Mouse (Mus musculus): ENCODE results near the gene AA986860. TPM values are rescaled to one million over a fixed set of nuclear protein-coding genes. Genes with fewer than 3 reads are reported as not detected.

AA986860 gene
- total RNA-seq (2021) = 1 to 10 TPM; 1.5 TPM
- long read RNA-seq, experiment 1 = 0 reads
- long read RNA-seq, experiment 2 = 0 reads

DNA sequence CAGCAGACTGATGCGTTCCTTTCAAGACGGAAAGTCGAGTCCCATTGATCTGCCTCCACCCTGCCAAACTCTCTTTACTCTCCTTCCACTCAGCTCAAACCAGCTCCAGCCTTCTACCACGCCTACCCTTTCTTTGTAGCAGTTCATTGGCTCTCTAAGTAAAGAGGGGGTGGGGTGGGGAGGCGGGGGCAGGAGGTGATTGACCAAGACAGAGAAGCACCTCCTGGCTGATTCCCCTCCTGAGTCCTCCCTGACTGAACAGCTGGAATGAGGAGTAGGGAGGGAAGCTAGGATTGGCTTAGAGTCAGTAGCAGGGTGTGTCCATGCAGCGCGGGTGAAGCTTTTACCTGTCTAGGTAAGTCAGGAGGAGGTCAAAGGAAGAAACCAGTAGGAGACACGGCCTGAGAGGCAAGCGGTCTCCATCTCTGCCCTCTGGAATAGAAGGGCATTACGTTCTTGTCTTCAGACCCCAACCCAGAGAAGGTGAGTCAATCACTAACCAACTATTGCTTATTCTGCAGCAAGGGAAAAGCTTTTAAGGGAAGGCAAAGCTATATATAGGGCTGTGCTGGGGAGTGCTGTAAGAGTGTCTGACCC lies at the start of gene AA986860:
TSS of gene AA986860 (plus strand) at position 236 of the 597 bp plus-strand sequence.
- DNase-seq (ENCODE audit: low spot score in 2 of 2) = no peak

DNA sequence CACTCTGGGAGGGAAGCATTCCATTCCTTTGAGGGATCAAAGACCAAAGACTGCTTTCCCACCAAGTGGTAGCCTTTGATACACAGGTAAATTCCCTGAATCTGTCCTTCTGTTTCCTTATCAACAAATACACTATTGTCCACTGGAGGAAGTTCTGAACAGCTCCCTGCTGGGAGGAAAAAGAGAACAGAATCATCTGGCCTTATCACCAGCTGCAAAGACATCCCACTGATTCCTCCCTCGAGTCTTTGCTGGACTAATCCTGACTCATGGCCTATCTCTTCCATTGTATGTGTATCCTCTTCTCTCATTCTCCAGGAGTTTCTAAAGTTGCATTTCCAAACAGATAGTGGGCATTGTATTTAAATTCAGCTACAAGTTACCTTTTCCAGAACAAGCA lies 47.9 kb upstream of the AA986860 start:
- DNase-seq (ENCODE audit: low spot score in 2 of 2) = no peak

DNA sequence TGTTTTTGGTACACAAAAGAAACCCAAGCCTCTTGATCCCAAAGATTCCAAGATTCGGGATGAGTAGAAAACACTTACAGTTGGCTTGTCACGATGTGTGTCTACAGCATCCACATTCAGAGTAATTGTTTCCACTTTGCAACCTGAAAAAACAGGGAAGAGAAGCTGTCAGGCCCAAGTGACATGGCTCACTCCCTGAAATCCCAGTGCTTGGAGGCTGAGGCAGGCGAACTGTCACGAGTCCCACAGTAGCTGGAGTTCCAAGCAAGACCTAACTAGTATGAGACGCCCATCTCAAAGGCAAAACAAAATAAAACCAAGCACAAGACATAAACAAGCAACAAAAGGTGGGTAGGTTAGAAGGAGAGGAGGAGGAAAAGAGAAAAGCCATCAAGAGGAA lies 33.2 kb upstream of the AA986860 start:
- no peak for DNase-seq (ENCODE audit: low spot score in 2 of 2)

DNA sequence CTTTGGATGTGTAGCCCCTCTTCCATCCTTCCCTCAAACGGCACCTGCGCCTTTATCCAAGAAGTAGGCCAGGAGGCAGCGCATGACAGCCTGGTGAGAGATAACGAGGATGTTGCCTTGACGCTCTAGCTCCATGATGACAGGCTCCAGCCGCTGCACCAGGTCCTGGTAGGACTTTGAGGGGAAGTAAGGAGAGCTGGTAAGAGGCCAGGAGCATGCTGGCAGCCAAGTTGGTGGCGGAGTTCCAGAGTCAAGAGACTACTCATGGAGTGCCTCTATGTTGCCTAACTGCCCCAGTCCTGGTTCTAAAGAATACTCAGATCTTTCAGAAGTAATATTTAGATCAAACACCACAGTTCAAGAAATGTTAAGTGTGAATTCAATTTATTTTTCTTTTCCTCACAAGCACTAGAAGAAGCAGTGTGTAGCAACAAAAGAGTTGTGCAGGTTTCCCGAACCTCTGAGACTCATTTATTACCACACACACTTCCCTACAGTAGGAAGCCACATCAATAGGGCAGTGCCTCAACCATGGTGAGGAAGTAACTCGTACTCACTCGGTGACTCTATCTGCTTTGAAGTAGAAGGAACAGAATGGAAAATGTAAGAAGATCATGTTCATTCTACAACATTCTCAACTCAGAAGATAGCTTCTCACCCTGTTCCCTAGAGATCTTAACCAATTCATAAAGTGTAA lies 31.7 kb upstream of the AA986860 start:
- peak; percentile 15 to 17 for DNase-seq (ENCODE audit: low spot score in 2 of 2)

DNA sequence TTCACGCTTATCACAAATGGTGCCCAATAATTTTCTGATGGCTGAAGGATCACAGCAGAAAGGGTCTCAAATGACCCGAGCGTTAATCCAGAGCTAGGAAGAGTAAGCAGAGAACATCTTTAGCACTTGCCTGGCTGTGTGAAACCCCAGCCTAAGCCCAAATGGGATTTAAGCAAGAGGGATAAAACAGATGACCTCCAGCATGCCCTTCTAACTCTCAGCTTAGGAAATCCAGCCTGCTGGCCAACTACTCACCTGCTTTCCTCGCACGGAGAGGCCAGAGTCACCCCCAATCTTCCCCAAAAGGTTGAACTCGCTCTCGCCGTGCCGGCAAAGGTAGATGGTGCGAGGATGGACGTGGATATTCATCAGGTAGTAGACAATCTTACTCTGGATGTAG lies 29.8 kb upstream of the AA986860 start:
- DNase-seq (ENCODE audit: low spot score in 2 of 2) = no peak

DNA sequence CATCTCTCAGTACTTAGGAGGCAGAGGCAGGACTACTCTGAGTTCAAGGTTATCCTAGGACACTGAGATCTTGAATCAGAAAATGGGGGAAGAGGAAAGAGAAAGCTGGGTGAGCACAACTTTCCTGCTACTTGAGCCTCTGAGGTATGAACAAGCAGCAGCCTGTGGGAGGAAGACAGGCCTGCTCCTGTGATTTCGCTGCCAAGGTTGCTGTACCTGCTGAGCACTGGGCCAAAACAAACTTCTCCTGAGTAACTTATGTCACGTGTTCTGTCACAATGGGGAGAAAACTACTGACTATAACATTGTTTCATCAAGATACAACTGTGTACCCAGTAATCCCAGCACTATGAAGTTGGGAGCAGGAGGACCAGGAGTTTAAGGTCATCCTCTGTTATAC lies 28.2 kb upstream of the AA986860 start:
- no peak for DNase-seq (ENCODE audit: low spot score in 2 of 2)

DNA sequence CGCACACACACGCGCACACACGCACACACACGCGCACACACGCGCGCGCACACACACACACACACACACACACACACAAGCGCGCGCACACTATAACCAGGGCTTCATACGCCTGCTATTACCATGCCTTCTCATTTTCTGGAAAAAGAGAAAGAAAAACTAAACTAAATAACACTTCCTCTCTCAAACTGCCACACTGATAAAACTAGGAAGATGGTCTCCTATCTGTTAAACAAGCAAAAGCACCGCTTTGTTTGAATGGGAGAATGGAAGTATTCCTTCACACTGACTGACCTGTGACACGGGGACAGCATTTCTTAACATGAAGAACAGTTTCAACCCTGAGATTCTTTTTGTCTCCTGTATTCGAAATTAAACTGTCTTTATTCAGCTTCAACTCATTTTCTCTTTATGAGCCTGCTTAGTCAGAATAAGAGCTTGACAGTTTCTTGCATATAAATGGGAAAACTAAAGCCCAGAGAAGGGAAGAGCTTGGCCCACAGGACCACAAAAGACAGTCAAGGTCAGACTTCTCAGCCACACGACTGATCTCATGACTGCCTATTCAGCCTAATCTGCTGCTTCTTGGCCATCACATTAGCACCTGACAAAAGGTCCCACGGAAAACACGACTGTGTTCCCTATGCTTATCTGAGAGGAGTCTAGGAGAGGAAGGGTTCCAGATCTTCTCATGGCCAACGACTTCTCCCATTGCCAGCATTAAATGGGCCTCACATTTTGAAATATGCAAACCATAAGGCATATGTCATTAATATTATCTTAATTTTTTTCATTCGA lies 21.3 kb upstream of the AA986860 start:
- DNase-seq (ENCODE audit: low spot score in 2 of 2) = no peak

DNA sequence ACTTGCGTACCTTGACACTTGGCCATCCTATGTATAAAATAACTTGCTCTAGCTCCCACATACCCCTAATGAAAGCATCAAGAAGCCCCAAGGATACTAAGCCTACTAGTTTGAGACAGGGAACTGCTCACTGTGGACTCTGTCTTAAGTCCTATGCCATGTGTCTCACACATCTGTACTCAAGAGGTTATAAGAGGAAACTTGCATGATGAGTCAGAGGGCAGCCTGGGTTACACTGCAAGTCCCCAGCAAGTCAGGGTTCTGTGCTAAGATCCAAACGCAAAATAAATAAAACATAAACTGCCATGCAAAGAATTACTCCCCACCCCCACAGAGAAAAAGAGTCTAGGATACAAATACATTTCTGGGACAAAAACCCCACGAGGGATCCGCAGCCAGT lies 17.7 kb upstream of the AA986860 start:
- DNase-seq (ENCODE audit: low spot score in 2 of 2) = no peak

DNA sequence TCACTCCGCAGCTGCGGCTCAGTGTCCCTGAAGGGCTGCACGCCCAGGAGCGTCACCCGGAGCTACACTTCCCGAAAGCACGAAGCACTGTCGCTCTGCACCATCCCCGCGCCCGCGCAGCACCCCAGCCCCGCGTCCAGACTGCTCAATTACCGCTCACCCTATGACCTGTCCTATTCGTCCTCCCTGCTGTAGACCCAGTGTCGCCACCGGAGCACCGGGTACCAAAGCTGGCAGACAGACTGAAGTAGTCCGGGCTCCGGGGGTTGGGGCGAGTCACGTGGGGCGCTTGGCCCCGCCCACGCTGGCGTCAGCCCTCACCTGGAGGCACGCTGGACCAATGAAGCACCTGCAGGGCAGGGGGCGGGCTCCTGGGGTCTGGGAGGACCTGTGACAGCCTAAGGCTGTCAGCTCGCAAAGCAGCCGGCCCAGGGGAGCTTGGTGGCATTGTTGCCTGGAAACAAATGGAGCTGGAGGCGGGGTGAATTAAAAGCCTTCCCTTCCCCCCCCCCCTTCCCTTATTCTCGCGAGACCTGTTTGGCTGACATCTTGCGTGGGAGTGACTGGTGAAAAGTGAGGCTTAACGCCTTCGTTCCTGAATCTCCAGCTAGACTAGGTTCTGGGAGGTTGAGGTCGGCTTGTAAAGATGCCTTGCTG lies 16.1 kb upstream of the AA986860 start, which contains the start of gene Gm29427:
TSS of gene Gm29427 (minus strand) at position 239 of the 657 bp plus-strand sequence.
- peak; percentile 88 to 95 for DNase-seq (ENCODE audit: low spot score in 2 of 2)

DNA sequence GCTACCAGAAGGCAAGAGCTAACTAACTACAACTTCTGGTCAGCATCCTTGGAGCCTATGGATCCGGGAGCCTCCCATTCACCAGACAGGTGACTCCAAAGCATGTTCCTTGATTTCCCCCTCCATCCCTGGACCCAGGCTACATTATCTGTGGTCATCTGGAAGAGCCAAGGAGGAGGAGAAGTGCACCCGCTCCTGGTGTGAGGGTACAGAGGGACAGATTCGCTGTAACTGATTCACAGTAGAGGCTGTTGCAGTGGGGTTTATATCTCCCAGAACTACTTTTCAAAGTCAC lies 15.6 kb upstream of the AA986860 start:
- no peak for DNase-seq (ENCODE audit: low spot score in 2 of 2)

DNA sequence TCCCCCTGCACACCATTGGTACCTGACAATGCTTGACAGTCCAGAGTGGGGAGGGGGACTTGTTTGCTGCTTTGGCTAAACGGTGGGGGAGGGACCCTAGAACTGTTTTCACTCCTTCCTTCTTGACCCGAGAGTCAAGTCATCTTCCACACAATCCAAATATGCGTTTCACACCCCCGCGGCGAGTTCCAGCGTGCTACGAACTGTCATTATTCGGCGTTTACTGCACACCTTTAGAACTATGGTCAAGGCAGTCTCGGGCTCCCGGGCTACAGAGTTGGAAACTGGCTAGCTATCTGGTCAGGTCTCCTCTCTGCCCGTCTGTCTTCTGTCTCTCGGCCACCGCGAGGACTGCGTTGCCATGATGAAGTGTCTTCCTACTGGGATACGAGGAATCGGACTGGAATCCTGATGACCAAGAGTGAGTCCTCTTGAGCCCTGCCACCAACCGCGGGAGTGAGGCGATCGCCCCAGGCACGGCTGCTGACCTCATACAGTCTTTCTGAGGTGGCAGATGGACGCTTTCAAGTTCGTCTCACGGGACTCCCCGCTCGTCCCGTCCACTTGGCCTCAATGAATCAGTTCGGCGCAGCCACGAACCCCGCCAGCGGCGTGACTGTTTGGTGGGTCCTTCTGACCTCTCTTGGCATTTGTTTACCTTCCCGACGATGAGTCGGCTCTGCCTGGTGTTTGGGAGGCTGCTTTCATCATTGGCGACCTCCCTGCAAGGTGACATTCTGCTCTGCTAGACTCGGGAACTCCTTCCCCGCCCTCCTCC lies 15.1 kb upstream of the AA986860 start:
- peak; percentile 31 to 46 for DNase-seq (ENCODE audit: low spot score in 2 of 2)

DNA sequence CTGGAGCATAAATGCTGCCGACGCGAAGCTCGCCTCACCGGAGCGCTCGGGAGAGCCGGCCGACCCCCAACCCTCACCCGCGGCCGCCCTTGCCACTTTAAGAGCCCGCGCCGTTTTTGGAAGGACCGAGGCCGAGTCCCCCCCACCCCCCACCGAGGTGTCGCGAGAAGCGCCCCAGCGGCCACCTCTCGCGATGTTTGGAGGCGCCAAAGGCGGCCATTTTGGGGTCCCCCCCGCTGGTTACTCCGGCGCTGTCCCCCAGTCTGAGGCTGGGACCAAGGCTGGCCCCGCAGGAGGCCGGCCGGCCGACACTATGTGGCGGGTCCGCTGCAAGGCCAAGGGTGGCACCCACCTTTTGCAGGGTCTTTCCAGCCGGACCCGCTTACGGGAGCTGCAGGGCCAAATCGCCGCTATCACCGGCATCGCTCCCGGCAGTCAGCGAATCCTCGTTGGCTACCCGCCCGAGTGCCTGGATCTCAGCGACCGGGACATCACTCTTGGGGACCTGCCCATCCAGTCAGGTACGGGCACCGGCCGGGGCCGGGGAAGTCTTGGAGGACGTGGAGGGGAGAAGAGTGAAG lies 14.4 kb upstream of the AA986860 start, which contains the start of gene Yod1:
TSS of gene Yod1 (plus strand) at position 37 of the 581 bp plus-strand sequence.
- DNase-seq (ENCODE audit: low spot score in 2 of 2) = peak; percentile 83 to 88

DNA sequence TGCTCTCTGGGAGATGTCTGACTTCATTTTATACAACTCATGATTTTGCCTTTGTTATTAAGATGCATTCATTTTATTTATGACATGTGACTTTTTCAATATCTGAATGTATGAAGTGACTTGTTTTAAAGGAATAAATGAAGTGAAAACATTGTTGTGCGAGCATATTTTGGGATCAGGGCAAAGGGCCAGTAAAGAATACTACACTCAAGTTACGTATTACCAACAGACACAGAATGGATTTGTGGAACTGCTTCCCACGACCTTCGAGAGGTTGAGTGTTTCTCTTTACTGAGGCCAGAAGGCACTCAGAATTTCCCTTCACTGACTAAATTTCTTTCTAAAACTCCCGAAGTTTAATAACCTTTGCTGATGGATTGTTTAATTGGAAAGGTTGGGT lies 7.6 kb upstream of the AA986860 start:
- DNase-seq (ENCODE audit: low spot score in 2 of 2) = no peak

DNA sequence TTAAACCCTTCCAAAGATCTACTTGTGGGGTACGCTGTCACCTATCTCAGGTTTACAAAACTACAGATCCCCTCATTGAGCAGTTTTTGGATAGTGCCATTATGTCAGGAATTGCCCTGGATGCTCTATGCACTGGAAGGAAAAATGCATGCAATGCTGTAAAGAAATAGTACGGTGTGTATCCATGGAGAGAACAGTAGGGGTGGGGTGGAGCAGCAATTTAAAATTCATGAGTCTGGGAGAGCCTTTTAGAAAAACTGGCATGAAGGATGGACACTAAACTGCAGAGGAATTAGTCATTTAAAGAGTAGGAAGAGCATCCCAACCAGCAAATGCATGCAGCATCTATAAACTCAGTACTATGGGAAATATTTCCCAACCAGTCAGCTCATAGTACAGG lies 5.4 kb upstream of the AA986860 start:
- no peak for DNase-seq (ENCODE audit: low spot score in 2 of 2)

DNA sequence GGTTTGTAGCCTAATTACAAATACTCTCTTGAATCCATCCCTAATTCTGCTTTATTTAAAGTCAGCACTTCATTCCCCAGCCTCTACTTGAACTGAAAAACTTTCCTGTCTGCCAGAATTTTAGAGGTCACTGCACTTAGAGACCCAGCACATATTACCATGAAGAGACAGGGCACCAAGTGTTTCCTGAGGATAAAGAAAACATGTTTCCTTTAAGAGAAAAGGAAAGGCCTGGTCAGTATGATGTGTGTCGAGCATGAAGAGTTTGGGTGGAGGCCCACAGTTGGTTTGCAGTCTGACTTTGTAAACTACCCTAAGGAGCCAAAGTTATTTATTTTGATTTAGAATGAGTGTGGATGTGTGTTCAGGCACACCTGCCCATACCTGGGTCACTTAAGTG lies 3.7 kb upstream of the AA986860 start:
- DNase-seq (ENCODE audit: low spot score in 2 of 2) = no peak

DNA sequence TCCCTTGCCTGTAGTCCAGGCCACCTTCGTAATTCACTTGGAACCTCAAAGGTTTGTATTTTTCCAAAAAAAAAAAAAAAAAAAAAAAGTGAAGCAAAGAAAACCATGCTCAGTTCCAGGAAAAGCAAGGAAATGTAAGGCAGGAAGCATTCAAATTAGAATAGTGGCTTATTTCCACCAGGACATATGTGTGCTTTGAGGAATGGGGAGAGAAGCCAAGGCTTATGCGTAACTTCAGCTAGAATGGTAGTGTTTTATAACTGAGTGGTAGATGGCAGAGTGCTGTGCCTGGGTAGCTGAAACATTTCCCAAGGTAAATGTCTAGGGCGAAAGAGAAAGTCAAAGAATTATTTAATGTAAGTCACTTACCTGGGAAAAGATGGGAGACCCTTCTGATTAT lies 3.1 kb upstream of the AA986860 start:
- no peak for DNase-seq (ENCODE audit: low spot score in 2 of 2)

DNA sequence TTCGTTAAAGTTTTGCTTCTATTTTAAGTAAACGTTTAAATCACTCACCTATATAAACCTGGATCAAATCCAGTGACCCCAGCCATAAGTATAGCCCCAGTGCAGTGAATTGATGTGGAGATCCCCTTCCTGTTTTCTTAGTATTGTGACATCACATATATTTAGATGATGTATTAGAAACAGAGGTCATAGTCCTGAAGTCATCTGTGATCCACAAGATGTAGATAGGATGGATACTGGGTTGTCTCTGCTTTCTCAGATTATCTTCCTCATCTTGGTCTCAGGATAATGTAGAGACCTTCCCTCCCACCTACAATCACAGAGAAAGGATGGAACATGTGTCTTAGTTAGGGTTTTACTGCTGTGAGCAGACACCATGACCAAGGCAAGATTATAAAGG lies 2.6 kb upstream of the AA986860 start, which contains the start of gene Pfkfb2:
TSS of gene Pfkfb2 (minus strand) at position 101 of the 400 bp plus-strand sequence.
- no peak for DNase-seq (ENCODE audit: low spot score in 2 of 2)

DNA sequence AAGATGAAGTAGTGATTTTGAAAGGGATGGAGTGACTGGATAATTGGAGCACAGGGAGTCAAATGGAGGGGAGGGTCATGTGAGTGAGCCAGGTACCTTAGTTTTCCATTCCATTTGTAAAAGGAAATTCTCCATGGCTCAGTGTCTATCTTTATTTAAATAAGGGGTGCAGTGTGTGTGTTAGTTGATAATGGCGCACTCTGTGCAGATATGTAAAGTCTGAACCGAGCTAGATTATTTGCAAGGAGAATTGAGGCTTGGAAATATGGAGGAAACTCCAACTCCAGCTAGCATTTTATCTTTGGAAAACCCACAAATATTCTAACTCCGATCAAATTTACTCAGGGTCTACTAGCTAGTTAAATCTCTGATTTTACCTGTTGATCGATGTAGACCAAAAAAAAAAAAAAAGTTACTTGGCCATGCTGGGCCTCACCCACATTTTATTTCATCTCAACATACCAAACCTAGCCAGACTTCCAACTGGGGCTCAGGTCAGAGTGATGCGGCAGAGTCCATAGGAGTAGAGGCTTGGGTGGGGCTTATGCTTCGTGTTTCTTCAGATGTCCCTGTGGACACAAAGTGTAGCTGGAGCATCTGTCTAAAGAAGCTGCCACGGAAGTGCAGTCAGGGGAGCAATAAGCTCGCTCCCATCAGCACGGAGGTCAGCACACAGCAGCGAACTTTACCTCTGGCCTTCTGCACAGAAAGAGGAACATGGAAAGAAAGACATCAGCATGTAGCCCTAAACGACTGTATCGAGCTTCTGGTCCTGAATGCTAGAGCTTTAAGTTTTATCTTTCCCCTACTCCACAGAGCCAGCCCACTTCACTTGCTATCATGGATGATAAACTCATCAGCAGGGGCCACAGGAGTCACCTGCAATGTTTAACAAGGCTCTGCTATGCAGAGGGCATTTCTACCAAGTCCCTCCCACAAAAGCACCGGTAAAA lies 1.2 kb downstream of the AA986860 start:
- no peak for DNase-seq (ENCODE audit: low spot score in 2 of 2)

DNA sequence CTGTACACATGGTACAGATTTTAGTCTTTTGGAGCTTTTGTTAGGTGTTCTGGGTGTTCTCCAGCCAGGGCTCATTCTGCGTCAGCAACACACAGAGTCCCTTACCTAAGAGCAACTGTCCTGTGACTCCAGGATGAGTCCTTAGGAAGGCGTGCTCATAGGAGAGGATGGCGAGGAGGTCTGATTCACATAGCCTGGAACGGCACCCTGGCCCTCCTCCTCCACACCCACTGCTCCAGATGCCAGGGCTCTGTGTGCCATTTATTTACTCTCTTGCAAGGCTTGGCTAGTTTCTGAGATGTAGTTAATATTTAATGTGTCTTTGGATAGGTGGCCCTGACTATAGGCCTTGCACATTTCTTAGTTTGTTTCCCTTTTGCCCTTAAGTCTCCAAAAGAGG lies 1.9 kb downstream of the AA986860 start:
- DNase-seq (ENCODE audit: low spot score in 2 of 2) = peak in 1 of 2 experiments; percentile 34

Measured in left cerebral cortex, adult 18-20 months (tissue).